Mouse (Mus musculus): ENCODE measurements around the gene Ank. TPM values are rescaled to one million over a fixed set of nuclear protein-coding genes. Genes with fewer than 3 reads are reported as not detected.

Gene Ank
- total RNA-seq, 1 experiment from 2014 or later = 12.1 TPM

Other genes starting within 250 kb of the Ank start
- 78.2 to 132 TPM (median 118 TPM) in 3 replicates for gene Otulin, start 164.0 kb downstream of the Ank start, total RNA-seq (2017)
- 110 to 158 TPM (median 149 TPM) in 3 replicates for gene Otulinl, start 214.9 kb downstream of the Ank start, total RNA-seq (2017)

Measured in monocyte, adult 5-6 weeks (primary cell).